Mouse (Mus musculus): Measurements from ENCODE around the gene Timm50. TPM values are rescaled to one million over a fixed set of nuclear protein-coding genes. Genes with fewer than 3 reads are reported as not detected.

Timm50 gene
- polyA plus RNA-seq (2012; rRNA removed) = 96.5 and 103 TPM in 2 replicates

DNA sequence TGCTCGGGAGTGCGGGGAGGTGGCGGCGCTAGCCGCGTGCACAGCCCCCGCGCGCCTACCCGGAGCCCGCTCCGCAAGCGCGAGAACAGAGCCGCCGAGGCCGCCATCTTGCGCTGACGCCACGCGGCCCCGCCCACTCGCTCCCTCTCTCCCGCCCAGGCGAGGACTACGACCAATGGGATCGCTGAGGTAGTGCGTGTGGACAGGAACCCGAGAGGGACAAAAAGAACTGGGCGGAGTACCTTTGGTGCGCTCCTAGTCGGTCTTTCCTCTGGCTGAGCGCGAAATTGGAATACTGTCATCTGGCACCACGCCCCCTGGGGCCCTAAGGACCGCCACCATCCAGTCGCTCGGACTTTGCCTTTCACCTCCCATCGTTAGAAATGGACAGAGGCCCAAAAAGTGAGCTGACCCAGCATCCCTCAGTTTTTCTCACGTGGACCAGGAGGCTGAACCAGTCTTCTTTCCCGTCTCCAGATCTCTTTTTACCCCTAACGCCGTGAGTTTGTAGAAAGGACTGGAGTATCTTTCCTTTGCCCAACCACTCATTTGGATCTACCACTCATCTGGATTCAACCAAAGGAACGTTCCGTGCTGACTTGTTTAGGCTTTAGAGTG is at the start of gene Timm50:
TSS of gene Timm50 (minus strand) at position 147 of the 618 bp plus-strand sequence.
- WGBS = under 1% methylated on average over 45 of the region's 45 CpGs
- peak; percentile 90 for DNase-seq (ENCODE audit: low read depth, low spot score)

DNA sequence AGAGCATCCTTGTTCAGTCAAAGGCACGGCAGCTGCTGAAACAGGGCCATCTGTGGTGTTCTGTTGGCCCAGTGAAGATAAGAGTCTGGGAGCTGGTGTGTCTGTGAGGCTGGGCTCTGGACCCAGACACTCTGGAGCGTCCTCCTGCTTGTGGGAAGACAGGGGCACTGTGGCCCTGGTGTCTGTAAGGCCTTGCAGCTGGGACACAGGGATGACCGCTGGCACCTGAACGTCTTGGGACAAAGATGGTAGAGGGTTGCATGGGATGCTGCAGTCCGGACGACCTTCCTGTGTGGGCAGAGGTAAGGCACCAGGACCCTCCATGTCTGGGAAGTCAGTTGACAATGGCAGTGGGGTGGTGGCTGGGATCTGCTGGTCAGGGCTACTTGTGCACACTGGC is 48.4 kb upstream of the Timm50 start:
- 90% methylated on average over 6 of the region's 6 CpGs for WGBS
- no peak for DNase-seq (ENCODE audit: low read depth, low spot score)

- DNase-seq (ENCODE audit: low read depth, low spot score) = no peak
- WGBS = 86% methylated on average over 10 of the region's 10 CpGs
Observed at GRCm38 (mm10) chr7:28359854-28360253, 48.0 kb upstream of the Timm50 start.

DNA sequence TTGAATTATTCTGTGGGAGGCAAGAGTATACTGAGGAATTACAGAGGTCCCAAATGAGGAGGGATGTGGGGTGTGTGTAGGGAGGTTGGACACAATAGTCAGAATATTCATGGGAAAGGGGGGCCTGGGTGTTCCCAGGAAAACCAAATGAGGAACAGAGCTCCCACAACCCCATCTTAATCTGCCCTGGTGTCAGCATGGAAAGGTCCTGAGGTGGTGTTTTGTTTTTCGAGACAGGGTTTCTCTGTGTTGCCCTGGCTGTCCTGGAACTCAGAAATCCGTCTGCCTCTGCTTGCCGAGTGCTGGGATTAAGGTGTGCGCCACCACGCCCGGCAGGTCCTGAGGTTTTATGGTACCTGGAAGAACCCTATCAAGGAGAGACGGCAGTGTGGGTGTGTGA is 46.6 kb upstream of the Timm50 start:
- DNase-seq (ENCODE audit: low read depth, low spot score) = no peak
- WGBS = 18% methylated on average over 7 of the region's 7 CpGs

GRCm38 (mm10) chr7:28357984-28358383 is 46.1 kb upstream of the Timm50 start:
- DNase-seq (ENCODE audit: low read depth, low spot score) = no peak
- WGBS = 5% methylated on average over 5 of the region's 5 CpGs

GRCm38 (mm10) chr7:28356981-28357380 is 45.1 kb upstream of the Timm50 start:
- DNase-seq (ENCODE audit: low read depth, low spot score) = no peak
- WGBS = 29% methylated on average over 5 of the region's 5 CpGs

GRCm38 (mm10) chr7:28355221-28355620 is 43.3 kb upstream of the Timm50 start:
- WGBS = 78% methylated on average over 3 of the region's 3 CpGs
- DNase-seq (ENCODE audit: low read depth, low spot score) = no peak

DNA sequence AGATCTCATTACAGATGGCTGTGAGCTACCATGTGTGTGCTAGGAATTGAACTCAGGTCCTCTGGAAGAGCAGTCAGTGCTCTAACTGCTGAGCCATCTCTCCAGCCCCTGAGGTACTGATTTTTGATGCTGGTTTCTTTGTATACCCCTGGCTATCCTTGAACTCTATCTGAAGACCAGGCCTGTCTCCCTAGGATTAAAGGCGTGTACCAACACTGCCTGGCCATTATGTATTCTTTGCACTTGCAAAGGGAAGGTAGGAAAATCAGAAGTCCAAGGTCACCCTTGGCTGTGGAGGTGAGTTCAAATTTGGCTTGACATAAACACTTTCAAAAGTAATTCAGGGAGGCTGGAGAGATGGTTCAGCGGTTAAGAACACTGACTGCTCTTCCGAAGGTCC is 42.7 kb upstream of the Timm50 start:
- no peak for DNase-seq (ENCODE audit: low read depth, low spot score)
- 92% methylated on average over 3 of the region's 3 CpGs for WGBS

DNA sequence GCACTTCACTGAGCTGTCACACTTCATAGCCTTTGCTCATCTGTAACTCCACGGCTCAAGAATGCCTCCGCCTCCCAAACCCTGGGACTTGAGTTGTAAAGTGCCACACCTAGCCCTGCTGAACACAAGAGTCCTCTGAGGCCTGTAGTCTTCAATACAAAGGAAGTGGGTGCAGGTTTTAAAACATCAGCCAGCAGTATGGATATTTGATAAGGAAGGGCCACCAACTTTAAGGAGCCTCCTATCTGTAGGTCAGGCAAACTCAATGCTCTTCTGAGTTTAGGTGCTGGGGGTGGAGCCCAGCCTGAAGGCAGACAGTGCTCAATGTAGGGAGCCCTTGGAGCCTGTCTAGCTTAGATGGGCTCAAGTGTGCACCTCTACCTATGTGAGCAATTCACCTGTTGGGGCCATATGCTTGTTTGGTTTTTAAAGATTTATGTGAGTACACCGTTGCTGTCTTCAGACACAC is 42.3 kb upstream of the Timm50 start:
- WGBS = 46% methylated on average over 3 of the region's 3 CpGs

DNA sequence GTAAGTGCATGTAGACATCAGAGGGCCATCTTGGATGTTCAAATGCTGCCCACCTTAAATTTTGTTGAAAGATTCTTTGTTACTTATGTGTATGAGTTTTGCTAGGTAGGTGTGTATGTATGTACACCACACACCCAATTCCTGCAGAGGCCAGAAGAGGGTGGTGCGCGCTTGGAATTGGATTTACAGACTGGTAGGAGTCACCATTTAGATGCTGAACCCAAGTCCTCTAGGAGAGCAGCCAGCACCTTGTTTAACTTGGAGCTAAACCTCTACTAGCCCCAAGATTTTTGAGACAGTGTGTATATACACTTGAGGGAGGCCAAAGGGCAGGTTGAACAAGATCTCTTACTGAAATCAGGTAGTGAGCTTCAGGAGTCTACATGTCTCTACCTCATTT is 41.4 kb upstream of the Timm50 start:
- no peak for DNase-seq (ENCODE audit: low read depth, low spot score)

More for the DNA sequence above, 42.3 kb upstream of the Timm50 start:
- no peak for DNase-seq (ENCODE audit: low read depth, low spot score)

GRCm38 (mm10) chr7:28351676-28352191 is 39.9 kb upstream of the Timm50 start:
- DNase-seq (ENCODE audit: low read depth, low spot score) = no peak
- WGBS = 9% methylated on average over 4 of the region's 4 CpGs

More for the DNA sequence above, 41.4 kb upstream of the Timm50 start:
- 54% methylated on average over 2 of the region's 2 CpGs for WGBS

GRCm38 (mm10) chr7:28350155-28350883 is 38.4 kb upstream of the Timm50 start, which contains the start of gene Rps16:
Rps16 (plus strand) TSS chr7:28350652.
- WGBS = under 1% methylated on average over 49 of the region's 50 CpGs
- DNase-seq (ENCODE audit: low read depth, low spot score) = peak; percentile 89

GRCm38 (mm10) chr7:28348601-28349000 is 36.7 kb upstream of the Timm50 start:
- WGBS = 87% methylated on average over 7 of the region's 7 CpGs

DNA sequence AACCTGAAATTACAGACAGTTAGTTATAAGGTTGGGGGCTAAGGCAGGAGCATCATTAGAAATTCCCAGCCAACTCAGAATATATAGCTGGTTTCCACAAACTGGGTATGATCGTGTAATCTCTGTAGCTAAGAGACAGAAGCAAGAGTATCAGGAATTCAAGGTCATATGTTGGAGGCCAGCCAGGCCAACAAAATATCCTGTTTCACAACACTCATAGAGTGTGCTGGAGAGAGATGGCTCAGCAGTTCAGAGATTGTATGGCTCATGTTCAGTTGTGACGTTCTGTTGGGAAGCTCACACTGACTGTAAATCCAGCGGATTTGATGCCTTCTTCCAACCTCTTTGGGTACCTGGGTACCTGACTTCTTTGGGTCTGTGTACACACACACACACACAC is 35.9 kb upstream of the Timm50 start:
- WGBS = 27% methylated on average over 3 of the region's 3 CpGs

More at GRCm38 (mm10) chr7:28348601-28349000, 36.7 kb upstream of the Timm50 start:
- DNase-seq (ENCODE audit: low read depth, low spot score) = no peak

GRCm38 (mm10) chr7:28344637-28345036 is 32.8 kb upstream of the Timm50 start:
- WGBS = 0% methylated on average over 4 of the region's 4 CpGs

More for the DNA sequence above, 35.9 kb upstream of the Timm50 start:
- no peak for DNase-seq (ENCODE audit: low read depth, low spot score)

DNA sequence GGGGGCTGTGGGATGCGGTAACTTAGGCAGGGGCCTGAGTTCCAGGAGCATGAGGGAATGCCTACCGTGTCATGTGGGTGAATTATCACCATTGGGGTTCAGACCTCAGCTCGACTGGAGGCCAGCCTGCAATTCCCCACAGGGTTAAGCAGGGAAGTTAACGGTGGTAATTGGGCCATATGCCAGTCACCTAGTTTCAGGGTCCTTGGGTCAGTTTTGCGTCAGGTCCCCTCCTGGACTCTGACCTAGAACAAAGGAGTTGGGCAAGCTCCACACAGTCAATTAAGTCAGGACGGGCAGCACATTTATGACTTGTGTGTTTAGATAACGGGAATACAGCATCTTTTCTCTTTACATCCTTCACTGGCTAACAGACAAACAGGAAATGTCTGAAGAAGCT is 29.5 kb upstream of the Timm50 start:
- no peak for DNase-seq (ENCODE audit: low read depth, low spot score)
- WGBS = 16% methylated on average over 7 of the region's 7 CpGs

More at GRCm38 (mm10) chr7:28344637-28345036, 32.8 kb upstream of the Timm50 start:
- no peak for DNase-seq (ENCODE audit: low read depth, low spot score)

DNA sequence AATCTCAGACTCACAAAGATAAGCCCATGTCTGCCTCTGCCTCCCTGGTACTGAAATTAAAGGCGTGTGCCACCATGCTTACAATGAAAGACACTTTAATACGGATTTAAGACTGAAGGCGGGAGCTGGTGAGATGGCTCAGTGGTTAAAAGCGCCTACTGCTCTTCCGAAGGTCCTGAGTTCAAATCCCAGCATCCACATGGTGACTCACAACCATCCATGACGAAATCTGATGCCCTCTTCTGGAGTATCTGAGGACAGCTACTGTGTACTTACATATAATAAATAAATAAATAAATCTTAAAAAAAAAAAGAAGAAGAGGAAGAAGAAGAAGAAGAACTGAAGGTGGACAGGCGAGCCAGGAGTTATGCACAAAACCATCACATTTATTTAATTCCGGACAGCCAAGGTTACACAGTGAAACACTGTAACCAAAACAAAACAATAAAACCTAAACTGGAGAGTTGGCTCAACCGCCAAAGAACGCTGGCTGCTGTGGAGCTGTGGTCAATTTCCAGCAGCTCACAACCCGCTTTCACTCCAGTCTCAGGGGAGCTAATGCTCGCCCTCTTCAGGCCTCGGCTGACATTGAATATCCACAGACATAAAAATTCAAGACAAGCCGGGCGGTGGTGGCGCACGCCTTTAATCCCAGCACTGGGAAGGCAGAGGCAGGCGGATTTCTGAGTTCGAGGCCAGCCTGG is 27.5 kb upstream of the Timm50 start:
- 41% methylated on average over 19 of the region's 19 CpGs for WGBS

DNA sequence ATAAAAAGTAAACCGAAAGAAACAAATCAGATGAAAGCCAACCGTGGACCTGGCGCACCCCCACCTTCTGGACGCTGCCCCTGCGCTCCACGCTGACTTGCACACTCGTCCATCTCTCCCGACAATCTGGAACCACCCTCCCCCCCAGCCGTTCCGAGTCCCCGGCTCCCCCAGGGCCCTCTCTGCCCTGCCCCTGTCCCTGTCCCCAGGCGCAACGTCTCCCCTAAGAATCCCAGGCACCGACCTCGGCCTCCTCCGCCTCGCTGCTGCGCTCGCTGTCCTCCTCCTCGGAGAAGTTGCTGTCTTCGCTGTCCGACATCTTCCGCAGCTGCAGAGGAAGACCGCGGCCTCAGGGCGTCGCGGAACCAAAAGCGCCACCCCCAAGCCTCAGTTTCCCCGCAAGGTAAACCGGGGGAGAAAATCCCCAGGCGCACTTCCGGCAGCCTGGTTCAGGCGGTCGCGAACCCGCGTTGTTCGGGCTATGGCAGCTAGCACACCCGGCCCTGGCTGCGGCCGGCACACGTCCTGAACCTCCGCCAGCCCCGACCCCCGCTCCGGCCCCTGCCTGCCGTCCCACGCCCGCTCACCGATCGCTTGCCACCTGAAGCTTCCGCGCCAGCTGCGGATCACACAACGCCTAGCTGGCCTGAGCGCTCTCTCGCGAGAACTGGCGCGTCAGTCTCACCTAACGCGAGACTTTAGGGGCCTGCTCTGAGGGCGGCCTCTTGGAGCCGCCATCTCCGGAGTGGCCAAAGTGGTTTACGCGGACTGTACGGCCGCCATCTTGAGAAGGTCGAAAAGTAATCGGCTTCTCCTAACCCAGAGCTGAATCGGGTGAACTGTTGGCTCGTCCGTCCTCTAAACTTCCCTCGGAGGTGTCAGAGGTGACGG is 26.5 kb upstream of the Timm50 start, which contains the start of gene Supt5:
TSS of gene Supt5 (minus strand) at position 639 of the 891 bp plus-strand sequence.
- peak; percentile 99 for DNase-seq (ENCODE audit: low read depth, low spot score)
- under 1% methylated on average over 77 of the region's 77 CpGs for WGBS

More for the DNA sequence above, 27.5 kb upstream of the Timm50 start:
- no peak for DNase-seq (ENCODE audit: low read depth, low spot score)

DNA sequence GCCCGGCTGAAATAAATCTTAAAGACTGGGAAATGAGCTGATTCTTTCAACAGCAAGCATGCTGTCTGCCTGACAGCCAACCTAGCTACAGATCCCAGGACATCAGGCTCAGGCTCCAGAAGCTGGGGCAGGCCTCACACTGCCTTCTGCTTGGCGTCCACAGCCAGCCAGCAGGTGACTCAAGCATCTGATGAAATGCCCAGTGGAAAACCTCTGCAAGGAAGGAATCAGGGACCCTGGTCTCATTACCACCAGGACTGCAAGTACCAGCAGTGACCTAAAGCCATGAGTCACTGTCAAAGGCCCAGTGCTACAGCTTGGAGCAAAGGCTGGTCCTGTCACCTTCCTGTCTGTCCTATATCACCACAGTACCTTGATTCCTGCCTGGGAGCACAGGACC is 23.6 kb upstream of the Timm50 start:
- 79% methylated on average over 2 of the region's 2 CpGs for WGBS

More for the DNA sequence above, 23.6 kb upstream of the Timm50 start:
- DNase-seq (ENCODE audit: low read depth, low spot score) = no peak
